Mouse (Mus musculus) kidney, embryonic 16.5 days (tissue): ENCODE results near the gene Traf4. TPM values are rescaled to one million over a fixed set of nuclear protein-coding genes. Genes with fewer than 3 reads are reported as not detected.

ENCODE experiments used
- ATAC-seq: fragments of 200-750 bp; cut with Nextera tagmentation; 2 replicates; pipeline ENCODE4 v1.8.0; 2017; ENCODE audit warnings: moderate TSS enrichment; ENCODE audit not compliant: low FRiP score, low TSS enrichment
- H3K27ac ChIP-seq: fragments of 300-500 bp; sonication (generic); 2 replicates; pipeline ENCODE4 v1.5.1; 2014; ENCODE audit warnings: low read length
- H3K27me3 ChIP-seq: fragments of 300-500 bp; sonication (generic); 2 replicates; pipeline ENCODE4 v1.6.1; 2014; ENCODE audit warnings: low read length, control low read depth, mixed read lengths; ENCODE audit not compliant: insufficient read depth
- H3K36me3 ChIP-seq: fragments of 300-500 bp; sonication (generic); 2 replicates; pipeline ENCODE4 v1.6.1; 2014; ENCODE audit warnings: low read length, control low read depth, mixed read lengths; ENCODE audit not compliant: insufficient read depth
- H3K4me1 ChIP-seq: fragments of 300-500 bp; sonication (generic); 2 replicates; pipeline ENCODE4 v1.6.1; 2014; ENCODE audit warnings: low read length, control low read depth, mixed read lengths; ENCODE audit not compliant: insufficient read depth
- H3K4me2 ChIP-seq: fragments of 300-500 bp; sonication (generic); replicated peaks from 2 replicates; pipeline ENCODE4 v1.6.1; 2014; ENCODE audit warnings: low read depth, low read length
- H3K4me3 ChIP-seq: fragments of 300-500 bp; sonication (generic); 2 replicates; pipeline ENCODE4 v1.5.1; 2014; ENCODE audit warnings: mild to moderate bottlenecking, low read length
- H3K9ac ChIP-seq: fragments of 300-500 bp; sonication (generic); replicated peaks from 2 replicates; pipeline ENCODE4 v1.6.1; 2014; ENCODE audit warnings: low read length
- H3K9me3 ChIP-seq: fragments of 300-500 bp; sonication (generic); 2 replicates; pipeline ENCODE4 v1.6.1; 2016; ENCODE audit warnings: low read length, control low read depth
- WGBS: fragments of 180-500 bp; shearing (Covaris S2); extraction: QIAGEN DNeasy Blood & Tissue Kit; methylation state at CpG from one replicate; pipeline ENCODE4 v1.1.7; 2014; 5-methylcytosine and 5-hydroxymethylcytosine counted together
- polyA plus RNA-seq: library from polyadenylated mRNA; unstranded; fragments of >200 nt; fragmentation: Nextera tagmentation; extraction: Ambion mirVana; gene quantifications from 2 replicates; pipeline ENCODE4 v1.2.1, GENCODE M21; 2015

Gene Traf4
- polyA plus RNA-seq, 1 experiment from 2014 or later, result 110 TPM

DNA sequence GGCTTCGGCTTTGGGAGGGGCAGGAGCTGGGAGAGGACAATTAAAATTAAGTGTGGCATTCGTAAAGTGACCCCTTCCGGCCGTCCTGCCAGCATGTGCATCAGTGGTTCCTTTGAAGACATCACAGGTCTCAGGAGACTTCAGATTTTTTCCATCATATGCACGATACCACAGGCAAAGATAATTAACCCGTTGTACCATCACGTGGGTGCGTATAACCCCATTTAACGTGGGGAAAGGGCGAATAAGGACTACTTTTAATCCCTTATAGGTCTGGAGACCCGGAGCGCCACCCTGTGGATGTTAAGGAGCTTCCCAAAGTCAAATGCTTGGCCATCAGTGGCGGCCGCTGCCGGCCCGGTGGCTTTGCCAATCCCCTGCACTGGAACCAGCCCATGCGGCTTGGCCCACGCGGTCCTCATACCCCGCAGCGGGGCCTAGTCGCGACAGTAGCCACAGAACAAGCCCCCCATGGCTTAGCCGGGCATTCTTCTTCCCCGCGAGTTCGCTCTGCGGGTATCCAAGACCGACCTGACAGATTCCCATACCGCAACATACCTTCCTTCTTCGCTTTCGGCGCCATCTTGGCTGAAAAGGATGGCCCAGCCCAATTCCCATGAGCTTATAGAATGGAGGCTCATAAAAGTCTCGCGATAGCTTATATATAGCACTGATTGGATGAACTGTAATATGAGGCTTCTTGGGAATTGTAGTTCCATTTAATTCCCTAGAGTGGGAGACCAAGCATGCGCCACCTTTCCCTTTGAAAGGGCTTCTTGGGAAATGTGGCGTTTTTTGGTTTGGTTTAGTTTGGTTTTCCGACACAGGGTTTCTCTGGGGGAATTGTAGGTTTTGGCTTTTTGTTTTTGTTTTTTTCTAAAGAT lies 17.8 kb upstream of the Traf4 start, which contains the start of gene Rpl23a:
TSS of gene Rpl23a (minus strand) at position 624 of the 884 bp plus-strand sequence.
- Histone ChIP-seq H3K27ac (peak within 1 kb of the TSS; percentile 91), H3K4me1 (peaks cover 53% of the 10 kb centered on the region), H3K9ac (peak within 1 kb of the TSS; percentile 97), H3K4me2 (peak within 1 kb of the TSS; percentile 62), H3K9me3 (no peaks in the 10 kb centered on the region), H3K4me3 (peak within 1 kb of the TSS; percentile 90), H3K27me3 (no peaks in the 10 kb centered on the region), H3K36me3 (peaks cover 26% of the 10 kb centered on the region)
- peak; percentile 87 for ATAC-seq
- WGBS, result under 1% methylated on average over 38 of the region's 38 CpGs

DNA sequence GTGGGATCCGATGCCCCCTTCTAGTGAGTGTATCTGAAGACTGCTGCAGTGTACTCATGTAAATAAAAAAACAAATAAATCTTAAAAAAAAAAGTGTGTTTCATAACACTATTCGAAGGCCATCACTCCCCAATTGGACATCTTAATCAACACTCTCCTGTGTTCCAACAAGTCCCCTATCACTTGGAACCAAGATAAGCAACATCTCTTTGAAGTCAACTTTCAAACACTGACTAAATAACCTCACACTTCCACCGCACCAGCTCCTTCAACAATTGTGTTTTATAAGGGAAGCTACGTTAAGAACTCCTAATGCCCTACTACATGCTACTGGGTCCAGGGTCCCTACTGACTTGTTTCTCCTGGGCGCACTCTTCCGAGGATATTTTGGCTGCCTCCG lies 17.1 kb upstream of the Traf4 start:
- no peak for ATAC-seq
- Histone ChIP-seq H3K4me3 (peak overlapping the region; percentile 90), H3K9me3 (no peaks in the 10 kb centered on the region), H3K4me1 (peaks cover 53% of the 10 kb centered on the region), H3K27me3 (no peaks in the 10 kb centered on the region), H3K36me3 (peaks cover 26% of the 10 kb centered on the region), H3K4me2 (peak overlapping the region; percentile 62), H3K27ac (peak overlapping the region; percentile 91), H3K9ac (peak overlapping the region; percentile 97)
- WGBS, result 6% methylated on average over 7 of the region's 7 CpGs

DNA sequence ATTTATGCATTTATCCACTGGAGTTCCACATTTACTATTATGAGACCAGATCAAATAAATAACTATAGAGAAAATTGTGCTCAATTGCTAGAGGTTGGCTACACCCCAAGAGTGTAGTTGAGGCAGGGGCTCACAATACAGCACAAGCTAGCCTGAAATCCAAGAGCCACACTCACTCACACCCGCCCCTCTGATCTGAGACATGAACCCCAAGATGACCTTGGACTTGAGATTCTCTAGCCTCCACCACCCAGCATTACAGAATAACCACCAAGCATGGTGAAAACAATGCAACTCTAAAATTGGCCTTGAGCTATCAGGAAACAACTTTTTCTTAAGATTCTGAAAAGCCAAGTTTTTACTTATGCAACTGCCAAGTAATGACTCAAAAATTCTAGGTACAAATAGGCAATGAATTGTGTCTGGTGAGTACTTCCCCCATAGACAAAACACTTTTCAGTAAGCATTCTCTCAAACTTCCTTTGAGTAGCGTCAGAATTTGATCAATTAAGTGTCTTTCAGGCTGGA lies 16.5 kb upstream of the Traf4 start:
- WGBS, result 38% methylated on average over 2 of the region's 2 CpGs
- H3K9ac ChIP-seq, result peak overlapping the region; percentile 97
- H3K4me2 ChIP-seq, result peak overlapping the region; percentile 62
- no peaks in the 10 kb centered on the region for H3K27me3 ChIP-seq
- no peaks in the 10 kb centered on the region for H3K9me3 ChIP-seq
- ATAC-seq, result no peak
- H3K36me3 ChIP-seq, result peaks cover 26% of the 10 kb centered on the region
- H3K4me3 ChIP-seq, result peak overlapping the region; percentile 90
- no peak overlapping the region for H3K27ac ChIP-seq
- H3K4me1 ChIP-seq, result peaks cover 53% of the 10 kb centered on the region

DNA sequence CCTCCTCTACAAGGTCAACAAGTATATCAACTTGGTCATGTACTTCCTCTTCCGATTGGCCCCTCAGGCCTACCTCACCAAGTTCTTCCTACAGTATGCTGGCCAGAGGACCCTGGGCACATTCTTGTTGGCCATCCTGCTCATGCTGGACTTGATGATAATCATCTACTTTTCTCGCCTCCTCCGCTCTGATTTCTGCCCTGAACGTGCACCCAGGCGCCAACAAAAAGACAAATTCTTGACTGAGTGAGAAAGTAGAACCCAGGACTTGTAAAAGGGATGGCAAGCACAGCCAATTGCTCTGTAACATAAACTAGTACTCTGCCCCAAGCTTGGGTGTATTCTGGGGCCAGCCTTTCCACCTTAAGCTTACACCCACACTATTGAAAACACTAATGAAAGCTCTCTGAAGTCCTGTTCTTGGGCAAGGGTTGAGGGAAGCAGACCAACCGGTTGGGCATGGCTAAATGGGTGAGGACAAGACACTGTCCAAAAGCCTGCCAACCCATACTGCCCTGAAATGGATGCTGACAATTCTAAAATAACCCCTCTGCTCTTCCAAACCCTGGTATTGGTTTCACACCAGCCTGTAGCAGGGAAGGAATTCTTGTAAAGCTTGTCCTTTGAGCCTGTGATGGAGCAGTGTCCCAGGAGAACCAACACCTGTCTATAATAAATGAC lies 14.8 kb upstream of the Traf4 start:
- 68% methylated on average over 6 of the region's 6 CpGs for WGBS
- Histone ChIP-seq H3K4me3 (peak overlapping the region; percentile 73; the same call in 1 of the 2 replicates), H3K27ac (peak overlapping the region; percentile 95; the same call in 1 of the 2 replicates), H3K27me3 (no peaks in the 10 kb centered on the region), H3K9ac (peak overlapping the region; percentile 85), H3K4me2 (peak overlapping the region; percentile 86), H3K4me1 (peaks cover 55% of the 10 kb centered on the region), H3K9me3 (no peaks in the 10 kb centered on the region), H3K36me3 (peaks cover 26% of the 10 kb centered on the region)
- no peak for ATAC-seq

DNA sequence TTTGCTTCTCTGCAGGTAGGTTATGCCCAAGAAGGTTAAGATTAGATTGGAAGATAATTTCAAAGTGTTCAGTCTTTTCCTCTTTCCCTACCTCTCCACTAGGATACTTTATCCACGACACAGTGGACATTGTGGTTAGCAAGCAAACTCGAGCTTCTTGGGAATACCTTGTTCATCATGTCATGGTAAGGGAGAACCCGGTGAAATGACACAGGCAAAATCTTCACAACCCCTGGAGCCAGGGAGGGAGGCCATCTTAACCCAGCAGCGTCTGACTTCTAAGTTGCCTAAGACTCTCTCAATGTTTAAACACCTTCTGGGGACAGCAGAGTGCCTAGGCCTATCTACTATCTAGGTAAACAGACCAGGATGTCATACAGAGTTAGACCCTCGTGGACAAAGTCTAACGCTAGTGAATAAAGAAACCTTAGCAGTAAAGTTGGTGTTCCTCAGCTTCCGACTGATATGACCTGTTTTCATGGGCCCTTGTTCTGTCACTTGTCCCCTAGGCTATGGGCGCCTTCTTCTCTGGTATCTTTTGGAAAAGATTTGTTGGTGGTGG lies 14.1 kb upstream of the Traf4 start:
- peak overlapping the region; percentile 73 for H3K4me3 ChIP-seq
- H3K4me2 ChIP-seq, result peak overlapping the region; percentile 86
- no peaks in the 10 kb centered on the region for H3K27me3 ChIP-seq
- H3K27ac ChIP-seq, result peak overlapping the region; percentile 95
- 27% methylated on average over 8 of the region's 8 CpGs for WGBS
- peaks cover 55% of the 10 kb centered on the region for H3K4me1 ChIP-seq
- H3K9ac ChIP-seq, result peak overlapping the region; percentile 85
- H3K36me3 ChIP-seq, result peaks cover 26% of the 10 kb centered on the region
- no peaks in the 10 kb centered on the region for H3K9me3 ChIP-seq
- no peak for ATAC-seq

DNA sequence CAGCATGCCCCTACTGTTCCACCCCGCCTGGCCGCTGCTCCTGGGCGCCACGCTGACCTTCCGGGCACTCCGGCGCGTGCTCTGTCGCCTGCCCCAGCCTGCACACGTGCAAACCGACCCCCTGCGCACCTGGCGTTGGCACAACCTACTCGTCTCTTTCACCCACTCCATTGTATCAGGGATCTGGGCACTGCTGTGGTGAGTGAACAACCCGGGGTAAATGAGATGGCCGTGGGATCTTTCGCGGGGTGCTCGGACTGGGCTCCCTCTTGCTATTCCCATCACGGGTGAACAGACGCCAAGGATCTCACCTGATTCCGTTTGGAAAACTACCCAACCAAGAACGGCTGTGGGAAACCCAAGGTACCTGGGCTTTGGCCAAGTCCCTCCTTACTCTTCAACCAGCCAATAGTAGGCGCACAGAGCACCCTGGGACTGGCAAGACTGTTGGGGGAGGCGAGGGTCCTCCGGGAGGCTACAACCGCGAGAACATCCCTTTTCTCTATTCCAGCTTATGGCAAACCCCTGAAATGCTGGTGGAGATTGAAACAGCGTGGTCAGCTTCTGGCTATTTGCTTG lies 13.6 kb upstream of the Traf4 start:
- Histone ChIP-seq H3K4me1 (peaks cover 51% of the 10 kb centered on the region), H3K27me3 (no peaks in the 10 kb centered on the region), H3K4me3 (peak overlapping the region; percentile 73), H3K27ac (peak overlapping the region; percentile 95), H3K4me2 (peak overlapping the region; percentile 86), H3K36me3 (peaks cover 26% of the 10 kb centered on the region), H3K9ac (peak overlapping the region; percentile 85), H3K9me3 (no peaks in the 10 kb centered on the region)
- peak; percentile 10; the same call in 1 of the 2 replicates for ATAC-seq
- under 1% methylated on average over 29 of the region's 29 CpGs for WGBS

DNA sequence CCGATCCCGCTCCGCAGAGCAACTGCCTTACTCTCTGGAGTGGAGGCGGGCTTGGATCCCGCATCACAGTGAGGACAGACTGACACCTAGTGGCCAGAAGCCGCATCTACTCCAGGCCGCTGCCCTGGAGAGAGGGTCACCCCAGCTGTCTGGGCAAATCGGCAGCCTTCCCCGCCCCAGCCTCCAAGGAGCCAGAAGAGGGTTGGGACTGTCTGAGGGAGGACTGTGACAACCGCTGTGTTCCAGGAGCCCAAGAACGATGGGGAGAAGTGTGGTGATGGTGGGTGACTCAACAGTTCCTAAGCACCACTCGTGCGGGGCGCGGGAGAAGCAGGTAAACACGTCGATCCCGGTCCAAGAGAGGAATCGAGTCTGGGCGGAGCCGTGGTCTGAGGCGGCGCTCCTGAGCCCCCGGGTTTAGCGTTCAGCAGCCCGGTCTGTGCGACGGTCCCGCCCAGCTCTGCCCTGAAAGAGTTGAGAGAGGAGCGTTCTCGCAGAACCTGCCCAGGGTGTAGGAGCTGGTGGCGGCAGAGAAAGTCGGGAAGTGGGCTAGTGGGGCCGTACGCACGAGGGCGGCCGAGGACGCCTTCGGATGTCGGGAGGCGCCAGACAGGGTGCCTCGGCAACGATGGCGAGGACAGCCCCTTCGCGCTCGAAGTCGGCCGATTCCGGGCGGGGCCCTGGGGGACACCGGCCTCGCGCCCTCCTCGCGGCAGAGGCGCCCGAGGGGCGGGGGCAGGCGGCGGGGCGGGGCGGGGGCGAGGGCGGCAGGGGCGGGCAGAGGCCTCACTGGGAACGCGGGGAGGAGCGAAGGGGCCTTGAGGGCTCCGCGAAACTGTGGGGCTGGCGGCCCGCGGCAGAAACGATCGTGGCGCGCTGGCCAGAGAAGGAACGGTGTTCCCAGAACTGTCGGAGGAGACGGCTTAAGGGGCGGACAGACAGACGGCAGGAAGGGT lies 12.8 kb upstream of the Traf4 start:
- Histone ChIP-seq H3K27ac (peak overlapping the region; percentile 95), H3K4me2 (peak overlapping the region; percentile 86), H3K9ac (peak overlapping the region; percentile 85), H3K27me3 (no peaks in the 10 kb centered on the region), H3K36me3 (peaks cover 26% of the 10 kb centered on the region), H3K4me3 (peak overlapping the region; percentile 73), H3K9me3 (no peaks in the 10 kb centered on the region), H3K4me1 (peaks cover 50% of the 10 kb centered on the region)
- WGBS, result under 1% methylated on average over 62 of the region's 84 CpGs
- ATAC-seq, result peak; percentile 86

DNA sequence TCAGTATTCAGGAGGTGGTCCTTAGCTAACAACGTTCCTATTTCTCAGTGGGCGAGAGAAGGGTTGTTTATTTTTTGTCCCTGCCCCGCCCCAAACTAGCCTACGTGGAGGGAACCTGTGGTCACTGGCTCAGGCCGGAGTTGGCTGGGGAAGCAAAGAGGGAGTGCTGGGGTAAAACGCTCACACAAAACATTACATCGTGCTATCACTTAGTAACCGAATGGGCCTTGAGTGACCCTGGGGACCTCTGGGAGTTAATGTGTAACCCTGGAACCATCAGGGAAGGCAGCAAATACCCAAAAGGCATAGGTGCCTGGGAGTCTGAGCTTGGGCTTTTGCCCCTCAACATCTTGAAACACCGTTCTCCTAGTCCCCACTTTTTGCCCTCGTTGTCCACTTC lies 12.0 kb upstream of the Traf4 start:
- WGBS, result under 1% methylated on average over 10 of the region's 10 CpGs
- Histone ChIP-seq H3K4me1 (peaks cover 50% of the 10 kb centered on the region), H3K36me3 (peaks cover 26% of the 10 kb centered on the region), H3K9ac (peak overlapping the region; percentile 85), H3K27ac (peak overlapping the region; percentile 95), H3K4me2 (peak overlapping the region; percentile 86), H3K9me3 (no peaks in the 10 kb centered on the region), H3K27me3 (no peaks in the 10 kb centered on the region), H3K4me3 (peak overlapping the region; percentile 73)
- ATAC-seq, result peak; percentile 53
